In genomic region chr9:123247992-123248391, GRCm38 (mm10) we compare ENCODE assay signal across 23 mouse cellular contexts. TPM values are rescaled to one million over a fixed set of nuclear protein-coding genes. Genes with fewer than 3 reads are reported as not detected.
DNase-seq lines count a peak whose midpoint lies in the region; ATAC-seq lines count a peak whose summit lies in the region.
"Had no signal": no experiment of that assay in that cellular context is flagged by ENCODE, and none has a peak within 500 bp of the region (broad histone marks: within the 10 kb centered on the region; RNA-seq: fewer than 3 reads in every experiment).

No protein-coding gene starts in this region.

- H3K27me3 ChIP-seq in liver, embryonic 11.5 days (replicated peaks; ENCODE audit: control insufficient read depth, insufficient read depth, low read length), result no peaks in the 10 kb centered on the region
- H3K27me3 ChIP-seq in liver, embryonic 16.5 days (ENCODE audit: control insufficient read depth, insufficient read depth, low read depth, low read length), result no peaks in the 10 kb centered on the region
- no peaks in the 10 kb centered on the region for H3K27me3 ChIP-seq in forebrain, embryonic 14.5 days (replicated peaks; ENCODE audit: control insufficient read depth, insufficient read depth, low read length)
- H3K27me3 ChIP-seq: forebrain, embryonic 15.5 days; heart, embryonic 12.5 days; heart, embryonic 15.5 days; hindbrain, embryonic 13.5 days; Patski had no signal

- H3K9me3 ChIP-seq in liver, embryonic 11.5 days (ENCODE audit: control insufficient read depth, low read length), result no peaks in the 10 kb centered on the region
- no peaks in the 10 kb centered on the region for H3K9me3 ChIP-seq in liver, embryonic 16.5 days (replicated peaks; ENCODE audit: control insufficient read depth, low read length)
- H3K9me3 ChIP-seq in forebrain, embryonic 14.5 days (replicated peaks; ENCODE audit: control insufficient read depth, low read length), result no peaks in the 10 kb centered on the region
- H3K9me3 ChIP-seq: forebrain, embryonic 15.5 days; heart, embryonic 12.5 days; heart, embryonic 15.5 days; hindbrain, embryonic 10.5 days; hindbrain, embryonic 13.5 days had no signal

- no peaks in the 10 kb centered on the region for H3K36me3 ChIP-seq in liver, embryonic 11.5 days (ENCODE audit: control insufficient read depth, insufficient read depth, low read length)
- H3K36me3 ChIP-seq in liver, embryonic 16.5 days (ENCODE audit: control insufficient read depth, insufficient read depth), result no peaks in the 10 kb centered on the region
- no peaks in the 10 kb centered on the region for H3K36me3 ChIP-seq in forebrain, embryonic 14.5 days (ENCODE audit: control insufficient read depth, insufficient read depth, low read length)
- H3K36me3 ChIP-seq: forebrain, embryonic 15.5 days; heart, embryonic 12.5 days; heart, embryonic 15.5 days; hindbrain, embryonic 10.5 days; hindbrain, embryonic 13.5 days had no signal

- no peak overlapping the region for H3K4me2 ChIP-seq in liver, embryonic 11.5 days
- no peak overlapping the region for H3K4me2 ChIP-seq in liver, embryonic 16.5 days (ENCODE audit: low read depth, low read length)
- H3K4me2 ChIP-seq in forebrain, embryonic 14.5 days (ENCODE audit: low read length), result no peak overlapping the region
- H3K4me2 ChIP-seq: forebrain, embryonic 15.5 days; heart, embryonic 12.5 days; heart, embryonic 15.5 days; hindbrain, embryonic 13.5 days had no signal

- no peaks in the 10 kb centered on the region for H3K4me1 ChIP-seq in liver, embryonic 11.5 days (replicated peaks; ENCODE audit: control insufficient read depth, insufficient read depth, low read length)
- H3K4me1 ChIP-seq in liver, embryonic 16.5 days (ENCODE audit: control insufficient read depth, low read depth, low read length), result no peaks in the 10 kb centered on the region
- H3K4me1 ChIP-seq in forebrain, embryonic 14.5 days (ENCODE audit: control insufficient read depth, insufficient read depth, low read length), result no peaks in the 10 kb centered on the region
- H3K4me1 ChIP-seq: forebrain, embryonic 15.5 days; heart, embryonic 12.5 days; heart, embryonic 15.5 days; hindbrain, embryonic 13.5 days had no signal

- WGBS in liver, embryonic 11.5 days, result 49% methylated on average over 1 of the region's 1 CpGs
- WGBS in liver, embryonic 16.5 days (ENCODE audit: insufficient replicate concordance), result 35% methylated on average over 1 of the region's 1 CpGs
- 81% methylated on average over 1 of the region's 1 CpGs for WGBS in forebrain, embryonic 14.5 days

- ATAC-seq in liver, embryonic 11.5 days (replicated peaks; ENCODE audit: low FRiP score), result peak; percentile 47; the same call in 1 of the 2 replicates
- 0 out of 2 replicates have a peak, but pooled peaks have one; percentile 13 for ATAC-seq in liver, embryonic 16.5 days (ENCODE audit: low read depth)
- ATAC-seq in megakaryocyte-erythroid progenitor cell, adult 5-6 weeks (replicated peaks; ENCODE audit: low FRiP score, low TSS enrichment, poor library complexity, severe bottlenecking), result peak; percentile 65; the same call in 1 of the 2 replicates
- no peak for ATAC-seq in forebrain, embryonic 14.5 days
- ATAC-seq: forebrain, embryonic 15.5 days; hindbrain, embryonic 16.5 days; Patski had no signal

- H3K4me3 ChIP-seq in liver, embryonic 11.5 days (ENCODE audit: low read depth, low read length), result no peak overlapping the region
- no peak overlapping the region for H3K4me3 ChIP-seq in liver, embryonic 16.5 days (ENCODE audit: low read depth, low read length)
- H3K4me3 ChIP-seq in forebrain, embryonic 14.5 days (ENCODE audit: low read depth, low read length), result no peak overlapping the region
- H3K4me3 ChIP-seq: forebrain, embryonic 15.5 days; heart, embryonic 12.5 days; heart, embryonic 15.5 days; hindbrain, embryonic 10.5 days; hindbrain, embryonic 13.5 days had no signal

- DNase-seq in liver, embryonic 11.5 days (ENCODE audit: low spot score), result no peak
- DNase-seq in liver, result no peak
- no peak for DNase-seq in layer of hippocampus, adult 9-10 months (ENCODE audit: low spot score)
- no peak for DNase-seq in forebrain, embryonic 14.5 days (ENCODE audit: low spot score)
- DNase-seq: adrenal gland, postnatal 10 days; adrenal gland, postnatal 36 days; cerebellum, adult 18-20 months; cerebellum, adult 9-10 months; cerebellum, postnatal 14 days; gastrocnemius, postnatal 25 days; heart, adult 18-20 months; heart, postnatal 10 days; heart, postnatal 36 days had no signal

- H3K9ac ChIP-seq in liver, embryonic 11.5 days (ENCODE audit: low read depth, low read length), result no peak overlapping the region
- H3K9ac ChIP-seq in liver, embryonic 16.5 days (ENCODE audit: low read depth, low read length), result no peak overlapping the region
- no peak overlapping the region for H3K9ac ChIP-seq in forebrain, embryonic 14.5 days (ENCODE audit: low read length)
- H3K9ac ChIP-seq: forebrain, embryonic 15.5 days; heart, embryonic 12.5 days; heart, embryonic 15.5 days; hindbrain, embryonic 13.5 days had no signal

- no peak overlapping the region for H3K27ac ChIP-seq in liver, embryonic 11.5 days (ENCODE audit: low read depth, low read length)
- H3K27ac ChIP-seq in liver, embryonic 16.5 days (ENCODE audit: low read length), result no peak overlapping the region
- H3K27ac ChIP-seq in forebrain, embryonic 14.5 days (ENCODE audit: low read depth, low read length), result no peak overlapping the region
- H3K27ac ChIP-seq: forebrain, embryonic 15.5 days; heart, embryonic 15.5 days; hindbrain, embryonic 10.5 days; hindbrain, embryonic 13.5 days had no signal

RNA-seq across cellular contexts. Expression of gene Tmem158, which starts 12.6 kb away (rescaled TPM):
- polyA plus RNA-seq in liver, embryonic 11.5 days (2014; fragmentation: Nextera tagmentation; extraction: Ambion mirVana), result 7.2 and 9.8 TPM in 2 replicates
- 0.71 and 0.75 TPM in 2 replicates for polyA plus RNA-seq in liver, embryonic 16.5 days (2015; fragmentation: Nextera tagmentation; extraction: Ambion mirVana)
- total RNA-seq in megakaryocyte-erythroid progenitor cell, adult 5-6 weeks (2014; fragmentation: Nextera tagmentation), result 0.85 and 2.1 TPM in 2 replicates
- 4.3 TPM in 1 of 2 replicates, not detected in the other for total RNA-seq in megakaryocyte-erythroid progenitor cell, adult 5-6 weeks (2017)
- 18.5 and 18.7 TPM in 2 replicates for polyA plus RNA-seq in forebrain, embryonic 14.5 days (2014; fragmentation: Nextera tagmentation; extraction: Ambion mirVana)

RNA-seq across cellular contexts. Expression of gene Cdcp1, which starts 32.2 kb away (rescaled TPM):
- polyA plus RNA-seq in liver, embryonic 11.5 days (2014; fragmentation: Nextera tagmentation; extraction: Ambion mirVana), result 0.59 and 0.83 TPM in 2 replicates
- polyA plus RNA-seq in liver, embryonic 16.5 days (2015; fragmentation: Nextera tagmentation; extraction: Ambion mirVana), result 0.78 and 1.2 TPM in 2 replicates
- 0.57 and 1.2 TPM in 2 replicates for total RNA-seq in megakaryocyte-erythroid progenitor cell, adult 5-6 weeks (2014; fragmentation: Nextera tagmentation)
- 0.38 and 0.72 TPM in 2 replicates for total RNA-seq in megakaryocyte-erythroid progenitor cell, adult 5-6 weeks (2017)
- 0.05 and 0.06 TPM in 2 replicates for polyA plus RNA-seq in forebrain, embryonic 14.5 days (2014; fragmentation: Nextera tagmentation; extraction: Ambion mirVana)
- total RNA-seq: gastrocnemius, adult 8-10 months; gastrocnemius, postnatal 25 days had no signal
- polyA plus RNA-seq: Patski had no signal
